Mouse (Mus musculus) spleen, adult 2 months (tissue): ENCODE data around the gene Drc3. TPM values are rescaled to one million over a fixed set of nuclear protein-coding genes. Genes with fewer than 3 reads are reported as not detected.

Source experiments
- DNase-seq, 2 experiments: peaks; one replicate each; pipeline versions ENCODE4 v3.0.0 to v3.0.0-alpha.2; 2012 to 2021; ENCODE audit warnings: low spot score in 2 of 2, low read depth in 1 of 2
- H3K27ac ChIP-seq: fragments of 200-500 bp; 2 replicates; pipeline ENCODE4 v1.5.1; 2012; ENCODE audit warnings: low read length, inconsistent platforms; ENCODE audit not compliant: insufficient read depth
- H3K27me3 ChIP-seq: fragments of 200-500 bp; 2 replicates; pipeline ENCODE4 v1.6.1; 2012; ENCODE audit warnings: mild to moderate bottlenecking, moderate library complexity, low read length, inconsistent platforms; ENCODE audit not compliant: control insufficient read depth, insufficient read depth
- H3K36me3 ChIP-seq: fragments of 200-500 bp; 2 replicates; pipeline ENCODE4 v1.6.1; 2012; ENCODE audit warnings: mild to moderate bottlenecking, low read length, inconsistent platforms; ENCODE audit not compliant: control insufficient read depth, insufficient read depth
- H3K4me1 ChIP-seq: fragments of 200-500 bp; 2 replicates; pipeline ENCODE4 v1.6.1; 2011; ENCODE audit warnings: inconsistent platforms; ENCODE audit not compliant: control insufficient read depth, insufficient read depth, insufficient read length
- H3K4me3 ChIP-seq: fragments of 200-500 bp; 2 replicates; pipeline ENCODE4 v1.5.1; 2011; ENCODE audit warnings: mild to moderate bottlenecking, inconsistent platforms; ENCODE audit not compliant: insufficient read depth, insufficient read length; ENCODE audit errors: extremely low read depth
- CTCF ChIP-seq: fragments of 200-500 bp; IDR thresholded peaks from 2 replicates; pipeline ENCODE4 v1.5.1; 2011; ENCODE audit warnings: mild to moderate bottlenecking, inconsistent platforms; ENCODE audit not compliant: insufficient read depth, insufficient read length, insufficient replicate concordance; ENCODE audit errors: extremely low read depth
- POLR2A ChIP-seq: fragments of 200-500 bp; IDR thresholded peaks from 2 replicates; pipeline ENCODE4 v1.6.1; 2011; ENCODE audit warnings: low read depth, low read length, inconsistent platforms
- WGBS: fragments of 180-500 bp; shearing (Covaris S2); methylation state at CpG from one replicate; pipeline ENCODE4 v1.1.7; 2018; 5-methylcytosine and 5-hydroxymethylcytosine counted together
- polyA plus RNA-seq: library from polyadenylated mRNA; depleted of rRNA; stranded (reverse); fragments of >200 nt; gene quantifications from 2 replicates; pipeline ENCODE4 v1.2.3, GENCODE M21; 2012

Drc3 gene
- polyA plus RNA-seq, 1 experiment: 0.22 TPM

GRCm38 (mm10) chr11:60308506-60309116, 44.5 kb upstream of the Drc3 start:
- H3K4me3 ChIP-seq: no peak overlapping the region
- no peaks in the 10 kb centered on the region for H3K27me3 ChIP-seq
- DNase-seq: no peak
- H3K4me1 ChIP-seq: peaks cover 5% of the 10 kb centered on the region; the same call in 1 of the 2 replicates
- no peak for TF ChIP-seq CTCF
- no peak for TF ChIP-seq POLR2A
- H3K27ac ChIP-seq: no peak overlapping the region
- H3K36me3 ChIP-seq: no peaks in the 10 kb centered on the region
- 65% methylated on average over 12 of the region's 12 CpGs for WGBS

DNA sequence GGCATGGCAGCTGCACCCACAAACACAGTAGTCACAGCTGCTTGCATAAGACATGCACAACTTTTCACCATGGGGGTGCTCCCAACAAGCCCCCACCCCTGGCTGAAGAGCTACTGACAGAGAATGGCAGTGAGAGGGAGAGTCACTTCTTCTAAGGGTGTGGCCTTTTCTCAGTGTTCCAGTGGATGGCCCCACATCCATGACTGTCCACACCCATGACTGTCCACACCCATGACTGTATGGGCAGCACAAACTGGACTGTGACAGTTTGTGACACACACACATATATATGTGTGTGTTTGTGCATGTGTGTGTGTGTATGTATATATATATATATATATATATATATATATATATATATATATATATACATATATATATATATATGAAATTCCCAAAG, 43.3 kb upstream of the Drc3 start:
- Histone ChIP-seq H3K27me3 (no peaks in the 10 kb centered on the region), H3K36me3 (no peaks in the 10 kb centered on the region), H3K4me1 (peaks cover 5% of the 10 kb centered on the region; the same call in 1 of the 2 replicates), H3K4me3 (no peak overlapping the region), H3K27ac (no peak overlapping the region)
- DNase-seq: no peak
- TF ChIP-seq CTCF (no peak), POLR2A (no peak)

DNA sequence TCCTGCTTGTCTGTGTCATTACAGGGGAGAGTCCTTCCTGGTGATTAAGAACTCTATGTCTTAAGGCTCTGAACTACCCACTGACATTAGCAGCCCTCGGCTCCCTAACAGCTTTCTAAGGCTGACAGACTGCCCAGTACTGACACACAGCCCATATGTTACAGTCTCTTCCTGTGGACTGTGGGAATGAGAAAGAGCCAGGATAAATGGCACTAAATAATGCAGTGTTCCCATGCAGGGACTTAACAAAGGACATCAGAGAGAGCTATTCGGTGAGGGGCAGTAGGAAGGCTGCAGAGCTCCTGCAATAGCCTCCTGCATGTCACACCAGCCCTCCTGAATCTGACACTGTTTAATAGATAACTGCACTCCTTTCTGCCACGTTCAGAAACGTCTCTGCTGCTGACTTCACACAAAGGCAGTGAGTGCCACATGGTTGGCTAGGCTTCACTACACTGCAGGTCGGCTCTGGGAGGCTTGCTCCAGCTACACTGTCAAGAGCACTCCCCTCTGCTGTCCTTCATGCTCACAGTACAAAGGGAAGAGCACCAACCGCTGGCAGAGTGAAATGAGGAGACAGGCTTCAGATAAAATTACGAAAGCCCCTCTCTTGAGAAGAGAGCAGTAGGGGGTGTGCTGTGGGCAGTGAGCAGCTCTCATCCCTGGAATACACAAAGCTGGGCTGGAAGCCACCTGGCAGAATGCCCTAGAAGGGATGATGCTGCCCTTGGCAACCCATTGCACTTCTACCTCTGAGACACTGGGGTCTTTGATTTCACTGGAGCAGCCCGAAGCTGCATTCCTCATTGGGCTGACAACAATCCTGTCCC, 41.9 kb upstream of the Drc3 start:
- no peak for DNase-seq
- no peaks in the 10 kb centered on the region for H3K4me1 ChIP-seq
- no peak overlapping the region for H3K27ac ChIP-seq
- no peaks in the 10 kb centered on the region for H3K27me3 ChIP-seq
- H3K36me3 ChIP-seq: no peaks in the 10 kb centered on the region
- WGBS: 75% methylated on average over 8 of the region's 8 CpGs
- H3K4me3 ChIP-seq: no peak overlapping the region
- no peak for TF ChIP-seq CTCF
- TF ChIP-seq POLR2A: no peak

GRCm38 (mm10) chr11:60316250-60316649, 36.9 kb upstream of the Drc3 start:
- no peak for DNase-seq

GRCm38 (mm10) chr11:60316883-60317282, 36.2 kb upstream of the Drc3 start:
- Histone ChIP-seq H3K36me3 (no peaks in the 10 kb centered on the region), H3K4me1 (no peaks in the 10 kb centered on the region), H3K27ac (no peak overlapping the region), H3K27me3 (no peaks in the 10 kb centered on the region), H3K4me3 (no peak overlapping the region)
- no peak for DNase-seq
- WGBS: 83% methylated on average over 8 of the region's 8 CpGs
- no peak for TF ChIP-seq CTCF
- TF ChIP-seq POLR2A: no peak

More at GRCm38 (mm10) chr11:60316250-60316649, 36.9 kb upstream of the Drc3 start:
- no peaks in the 10 kb centered on the region for H3K27me3 ChIP-seq
- WGBS: 86% methylated on average over 7 of the region's 7 CpGs
- no peak overlapping the region for H3K27ac ChIP-seq
- no peaks in the 10 kb centered on the region for H3K4me1 ChIP-seq
- H3K36me3 ChIP-seq: no peaks in the 10 kb centered on the region
- H3K4me3 ChIP-seq: no peak overlapping the region
- TF ChIP-seq POLR2A: no peak
- no peak for TF ChIP-seq CTCF

DNA sequence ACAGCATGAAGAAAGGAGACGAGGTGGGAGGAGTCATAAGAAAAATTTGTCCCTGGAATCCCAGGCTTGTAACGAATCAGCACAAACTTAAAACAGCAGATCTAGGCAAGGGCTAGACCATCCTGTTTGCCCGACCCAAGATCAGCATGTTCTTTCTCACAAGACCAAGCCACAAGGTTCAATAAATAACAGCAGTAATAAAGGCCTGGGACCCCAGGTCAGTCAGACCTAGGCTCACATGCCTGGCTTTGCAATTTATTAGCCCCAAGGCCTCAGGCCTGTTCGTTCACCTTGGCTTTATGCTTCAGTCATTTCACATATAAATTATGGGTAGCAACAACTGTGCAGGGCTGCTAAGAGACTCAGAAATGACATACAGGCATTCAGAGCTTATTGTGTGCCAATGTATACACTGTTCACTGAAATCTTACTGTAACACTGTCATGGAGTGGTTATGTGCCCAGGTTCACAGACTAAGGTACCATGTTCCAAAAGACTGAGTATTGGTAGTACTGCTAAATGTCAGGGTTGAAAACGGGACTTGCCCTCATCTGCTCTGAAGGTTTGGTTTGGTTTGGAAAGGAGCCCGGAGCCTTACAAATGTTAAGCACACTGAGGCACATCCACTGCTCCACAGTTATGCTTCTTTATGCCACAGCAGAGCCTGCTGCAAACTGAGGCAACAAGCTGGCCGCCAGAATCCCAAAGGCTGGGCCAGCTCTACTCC, 35.6 kb upstream of the Drc3 start:
- Histone ChIP-seq H3K27ac (no peak overlapping the region), H3K4me1 (no peaks in the 10 kb centered on the region), H3K4me3 (no peak overlapping the region), H3K36me3 (no peaks in the 10 kb centered on the region), H3K27me3 (no peaks in the 10 kb centered on the region)
- no peak for DNase-seq
- TF ChIP-seq POLR2A: no peak
- no peak for TF ChIP-seq CTCF
- WGBS: 86% methylated on average over 7 of the region's 7 CpGs

DNA sequence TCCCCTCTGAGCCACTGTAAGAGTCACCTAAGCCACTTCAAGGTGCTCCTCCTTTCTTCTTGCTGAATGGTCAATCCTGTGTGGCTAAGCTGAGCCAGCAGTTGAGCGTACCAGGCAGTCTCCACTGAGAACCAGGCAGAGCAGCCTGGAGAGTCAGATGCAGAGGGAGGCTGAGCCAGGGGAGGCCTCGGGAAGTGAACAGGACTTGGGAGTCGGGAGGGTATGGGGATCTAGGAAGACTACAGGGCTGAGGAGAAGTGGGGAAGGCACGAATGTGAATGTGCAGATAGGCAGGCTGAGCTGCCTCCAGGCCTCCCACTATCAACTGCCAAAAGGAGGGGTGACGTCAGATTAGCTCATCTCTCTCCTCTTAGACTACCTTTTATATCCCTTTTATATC, 34.4 kb upstream of the Drc3 start:
- Histone ChIP-seq H3K27ac (no peak overlapping the region), H3K4me3 (no peak overlapping the region), H3K4me1 (no peaks in the 10 kb centered on the region), H3K36me3 (no peaks in the 10 kb centered on the region), H3K27me3 (no peaks in the 10 kb centered on the region)
- TF ChIP-seq POLR2A: no peak
- TF ChIP-seq CTCF: no peak
- no peak for DNase-seq
- WGBS: 76% methylated on average over 5 of the region's 5 CpGs
